Mouse (Mus musculus): ENCODE measurements around the gene Thoc6. TPM values are rescaled to one million over a fixed set of nuclear protein-coding genes. Genes with fewer than 3 reads are reported as not detected.

Thoc6 gene
- polyA plus RNA-seq, 1 experiment from 2014 or later, result 44.8 TPM

- Histone ChIP-seq H3K36me3 (no peaks in the 10 kb centered on the region), H3K9me3 (no peaks in the 10 kb centered on the region), H3K27me3 (peaks cover 63% of the 10 kb centered on the region), H3K4me1 (replicated peaks) (peaks cover 46% of the 10 kb centered on the region), H3K4me3 (replicated peaks) (peak overlapping the region; percentile 46), H3K4me2 (replicated peaks) (peak overlapping the region; percentile 89), H3K27ac (no peak overlapping the region), H3K9ac (replicated peaks) (peak overlapping the region; percentile 62)
- WGBS, result 11% methylated on average over 15 of the region's 15 CpGs
- no peak for ATAC-seq
Measured at GRCm38 (mm10) chr17:23675564-23676281, 2.0 kb upstream of the Thoc6 start.

DNA sequence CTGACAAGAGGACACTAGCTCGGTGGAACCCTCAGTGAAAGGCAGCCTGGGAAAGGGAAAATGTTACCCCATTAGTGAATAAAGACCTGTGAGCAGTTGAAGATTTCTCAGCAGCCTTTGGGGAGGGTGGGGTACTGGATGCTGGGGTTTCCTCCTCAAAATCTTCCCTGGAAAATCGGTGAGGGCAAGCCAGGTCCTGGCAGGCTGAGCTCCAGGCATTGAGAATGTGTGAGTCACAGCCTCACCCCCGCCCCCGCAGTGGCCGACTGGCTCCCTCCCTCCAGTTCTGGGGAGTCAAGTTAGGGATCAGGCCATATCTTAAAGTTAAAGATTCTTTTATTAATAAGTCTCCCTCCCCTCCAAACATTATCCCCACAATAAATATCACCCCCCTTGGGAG lies 1.4 kb upstream of the Thoc6 start:
- WGBS, result 47% methylated on average over 5 of the region's 5 CpGs
- Histone ChIP-seq H3K27ac (no peak overlapping the region), H3K36me3 (no peaks in the 10 kb centered on the region), H3K9ac (replicated peaks) (no peak overlapping the region), H3K4me2 (replicated peaks) (peak overlapping the region; percentile 73), H3K4me1 (replicated peaks) (peaks cover 46% of the 10 kb centered on the region), H3K9me3 (no peaks in the 10 kb centered on the region), H3K4me3 (replicated peaks) (peak overlapping the region; percentile 63; the same call in 1 of the 2 replicates), H3K27me3 (peaks cover 57% of the 10 kb centered on the region)
- no peak for ATAC-seq

DNA sequence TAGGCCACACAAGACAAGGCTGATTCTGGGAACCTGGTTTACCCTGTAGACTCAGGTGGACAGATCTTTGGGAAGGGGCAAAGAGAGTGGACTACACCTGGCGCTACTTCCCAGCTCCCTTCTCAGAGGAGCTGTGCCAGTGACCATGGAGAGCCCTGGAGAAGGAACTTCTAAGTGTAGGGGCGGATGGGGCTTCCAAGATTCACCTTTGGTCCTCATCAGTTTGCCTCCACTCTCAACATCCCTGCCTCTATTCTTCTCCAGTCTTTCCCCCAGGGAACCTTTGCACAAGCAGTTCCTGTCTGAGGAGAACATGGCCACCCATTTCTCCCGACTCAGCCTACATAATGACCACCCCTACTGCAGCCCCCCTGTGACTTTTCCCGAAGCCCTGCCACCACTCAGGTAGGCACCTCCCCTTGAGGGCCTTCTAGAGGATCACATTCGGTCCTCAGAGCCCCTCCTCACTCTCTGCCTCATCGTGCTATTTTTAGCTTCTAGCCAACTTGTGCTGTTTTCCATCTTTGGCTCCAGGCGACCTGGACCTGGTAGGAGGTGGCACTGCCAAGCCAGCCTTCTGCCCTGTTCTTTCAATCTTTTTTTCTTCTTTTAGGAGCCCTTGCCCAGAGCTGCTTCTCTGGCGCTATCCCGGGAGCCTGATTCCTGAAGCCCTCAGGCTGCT lies 730 bp upstream of the Thoc6 start:
- ATAC-seq, result no peak
- H3K4me1 ChIP-seq (replicated peaks), result peaks cover 44% of the 10 kb centered on the region
- peaks cover 50% of the 10 kb centered on the region for H3K27me3 ChIP-seq
- WGBS, result 45% methylated on average over 9 of the region's 9 CpGs
- H3K27ac ChIP-seq, result no peak overlapping the region
- H3K4me3 ChIP-seq (replicated peaks), result peak overlapping the region; percentile 63
- peaks cover 7% of the 10 kb centered on the region; the same call in 1 of the 2 replicates for H3K36me3 ChIP-seq
- H3K9me3 ChIP-seq, result no peaks in the 10 kb centered on the region
- H3K9ac ChIP-seq (replicated peaks), result peak overlapping the region; percentile 72
- peak overlapping the region; percentile 73 for H3K4me2 ChIP-seq (replicated peaks)

GRCm38 (mm10) chr17:23672761-23673160 lies 921 bp downstream of the Thoc6 start:
- H3K9me3 ChIP-seq, result no peaks in the 10 kb centered on the region
- peak overlapping the region; percentile 73 for H3K4me2 ChIP-seq (replicated peaks)
- peaks cover 33% of the 10 kb centered on the region for H3K27me3 ChIP-seq
- H3K27ac ChIP-seq, result no peak overlapping the region
- H3K4me3 ChIP-seq (replicated peaks), result peak overlapping the region; percentile 63; the same call in 1 of the 2 replicates
- peak; percentile 0; the same call in 1 of the 2 replicates for ATAC-seq
- WGBS, result 73% methylated on average over 3 of the region's 3 CpGs
- H3K9ac ChIP-seq (replicated peaks), result 0 out of 2 replicates have a peak overlapping the region, but pooled peaks have one; percentile 72
- H3K4me1 ChIP-seq (replicated peaks), result peaks cover 40% of the 10 kb centered on the region
- H3K36me3 ChIP-seq, result peaks cover 23% of the 10 kb centered on the region

- H3K36me3 ChIP-seq, result peaks cover 36% of the 10 kb centered on the region
- WGBS, result 97% methylated on average over 3 of the region's 3 CpGs
- H3K27me3 ChIP-seq, result peaks cover 23% of the 10 kb centered on the region
- ATAC-seq, result no peak
- H3K9ac ChIP-seq (replicated peaks), result no peak overlapping the region; the same call in 1 of the 2 replicates
- no peak overlapping the region for H3K4me2 ChIP-seq (replicated peaks)
- peaks cover 30% of the 10 kb centered on the region for H3K4me1 ChIP-seq (replicated peaks)
- H3K4me3 ChIP-seq (replicated peaks), result no peak overlapping the region
- no peaks in the 10 kb centered on the region for H3K9me3 ChIP-seq
- no peak overlapping the region for H3K27ac ChIP-seq
Measured at GRCm38 (mm10) chr17:23671519-23671918, 2.2 kb downstream of the Thoc6 start.

- Histone ChIP-seq H3K9me3 (no peaks in the 10 kb centered on the region), H3K36me3 (peaks cover 37% of the 10 kb centered on the region), H3K27me3 (peaks cover 14% of the 10 kb centered on the region), H3K4me3 (replicated peaks) (no peak overlapping the region), H3K27ac (no peak overlapping the region), H3K4me2 (replicated peaks) (no peak overlapping the region), H3K9ac (replicated peaks) (no peak overlapping the region), H3K4me1 (replicated peaks) (peaks cover 20% of the 10 kb centered on the region)
- 94% methylated on average over 7 of the region's 7 CpGs for WGBS
- no peak for ATAC-seq
Measured at GRCm38 (mm10) chr17:23670516-23671074, 3.1 kb downstream of the Thoc6 start.

DNA sequence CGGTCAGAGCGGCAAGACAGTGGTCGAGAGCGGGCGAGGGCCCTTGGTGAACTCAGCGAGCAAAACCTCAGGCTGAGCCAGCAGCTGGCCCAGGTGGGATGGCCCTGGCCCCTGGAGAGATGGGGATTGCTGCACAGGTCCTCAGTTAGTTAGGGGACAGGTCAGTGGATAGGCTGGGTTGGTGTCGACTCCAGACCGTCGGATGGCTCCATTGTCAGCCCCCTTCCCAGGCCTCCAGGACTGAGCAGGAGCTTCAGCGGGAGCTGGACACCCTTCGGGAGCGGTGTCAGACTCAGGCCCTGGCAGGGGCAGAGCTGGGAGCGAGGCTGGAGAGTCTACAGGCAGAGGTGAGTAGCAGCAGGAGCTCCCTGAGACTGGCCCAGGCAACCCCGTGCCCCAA lies 8.2 kb downstream of the Thoc6 start:
- WGBS, result 79% methylated on average over 14 of the region's 14 CpGs
- peaks cover 37% of the 10 kb centered on the region for H3K36me3 ChIP-seq
- no peak overlapping the region for H3K4me3 ChIP-seq (replicated peaks)
- no peak overlapping the region for H3K4me2 ChIP-seq (replicated peaks)
- peaks cover 32% of the 10 kb centered on the region for H3K27me3 ChIP-seq
- peak overlapping the region; percentile 6; the same call in 1 of the 2 replicates for H3K9ac ChIP-seq (replicated peaks)
- 0 out of 2 replicates have a peak, but pooled peaks have one; percentile 12 for ATAC-seq
- H3K4me1 ChIP-seq (replicated peaks), result no peaks in the 10 kb centered on the region
- no peak overlapping the region for H3K27ac ChIP-seq
- H3K9me3 ChIP-seq, result no peaks in the 10 kb centered on the region

GRCm38 (mm10) chr17:23664556-23665021 lies 9.1 kb downstream of the Thoc6 start:
- Histone ChIP-seq H3K4me2 (replicated peaks) (no peak overlapping the region), H3K9me3 (no peaks in the 10 kb centered on the region), H3K9ac (replicated peaks) (no peak overlapping the region), H3K27ac (no peak overlapping the region), H3K4me3 (replicated peaks) (no peak overlapping the region), H3K27me3 (peaks cover 42% of the 10 kb centered on the region), H3K4me1 (replicated peaks) (no peaks in the 10 kb centered on the region), H3K36me3 (peaks cover 31% of the 10 kb centered on the region)
- 5% methylated on average over 5 of the region's 5 CpGs for WGBS
- peak; percentile 41 for ATAC-seq

- Histone ChIP-seq H3K27ac (no peak overlapping the region), H3K4me2 (replicated peaks) (no peak overlapping the region), H3K4me3 (replicated peaks) (no peak overlapping the region), H3K27me3 (peaks cover 53% of the 10 kb centered on the region), H3K9me3 (no peaks in the 10 kb centered on the region), H3K36me3 (peaks cover 1% of the 10 kb centered on the region), H3K4me1 (replicated peaks) (no peaks in the 10 kb centered on the region), H3K9ac (replicated peaks) (no peak overlapping the region)
- no peak for ATAC-seq
- WGBS, result 1% methylated on average over 9 of the region's 9 CpGs
Measured at GRCm38 (mm10) chr17:23661526-23661925, 12.2 kb downstream of the Thoc6 start.

GRCm38 (mm10) chr17:23660876-23661200 lies 12.8 kb downstream of the Thoc6 start:
- Histone ChIP-seq H3K4me1 (replicated peaks) (no peaks in the 10 kb centered on the region), H3K9me3 (no peaks in the 10 kb centered on the region), H3K4me3 (replicated peaks) (no peak overlapping the region), H3K4me2 (replicated peaks) (no peak overlapping the region), H3K9ac (replicated peaks) (no peak overlapping the region), H3K27ac (no peak overlapping the region), H3K36me3 (no peaks in the 10 kb centered on the region), H3K27me3 (peaks cover 53% of the 10 kb centered on the region)
- WGBS, result 7% methylated on average over 14 of the region's 14 CpGs
- ATAC-seq, result no peak

DNA sequence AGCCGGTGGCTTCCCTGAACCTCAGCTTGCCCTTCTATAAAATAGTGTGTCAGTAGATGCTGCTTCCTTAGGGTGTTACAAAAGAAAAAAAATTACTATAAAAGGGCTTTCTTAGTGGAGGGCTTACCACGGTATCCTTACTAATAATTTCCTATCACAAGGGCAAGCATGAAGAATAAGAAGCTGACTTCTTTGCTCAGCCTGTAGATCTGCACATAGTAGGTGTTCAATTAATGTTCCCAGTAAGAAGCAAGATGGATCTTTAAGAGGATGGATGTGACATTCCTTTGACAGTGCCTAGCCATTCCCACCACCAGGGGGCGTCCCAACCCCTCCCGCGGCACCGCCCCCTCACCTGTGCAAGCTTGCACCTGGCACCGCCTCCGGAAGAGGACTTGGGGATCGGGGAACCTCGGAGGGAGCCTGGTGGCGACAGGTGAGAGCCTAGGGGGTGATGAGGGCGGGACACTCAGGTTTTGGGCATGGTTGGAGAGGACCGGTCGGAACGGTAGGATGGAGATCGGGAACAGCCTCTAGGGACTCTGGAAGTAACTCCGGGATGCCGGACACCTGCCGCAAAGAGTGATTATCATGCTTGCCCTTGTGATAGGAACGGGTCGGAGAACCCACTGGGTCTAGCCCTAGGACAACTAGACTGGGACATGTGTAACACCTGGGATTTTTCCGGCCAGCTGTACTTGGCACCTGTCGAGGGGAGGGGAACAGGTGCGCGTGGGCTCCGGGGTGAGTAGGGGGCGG lies 13.4 kb downstream of the Thoc6 start, which contains the start of gene Bicdl2:
TSS of gene Bicdl2 (plus strand) at position 390 of the 759 bp plus-strand sequence.
- Histone ChIP-seq H3K36me3 (no peaks in the 10 kb centered on the region), H3K4me3 (replicated peaks) (0 out of 2 replicates have a peak within 1 kb of the TSS, but pooled peaks have one; percentile 5), H3K27ac (no peak within 1 kb of the TSS), H3K4me1 (replicated peaks) (no peaks in the 10 kb centered on the region), H3K9ac (replicated peaks) (no peak within 1 kb of the TSS), H3K4me2 (replicated peaks) (no peak within 1 kb of the TSS), H3K27me3 (peaks cover 53% of the 10 kb centered on the region), H3K9me3 (no peaks in the 10 kb centered on the region)
- WGBS, result 8% methylated on average over 27 of the region's 27 CpGs
- ATAC-seq, result no peak
